Mouse (Mus musculus) hindbrain, embryonic 15.5 days (tissue): Measurements from ENCODE around the gene Gm10190. TPM values are rescaled to one million over a fixed set of nuclear protein-coding genes. Genes with fewer than 3 reads are reported as not detected.
"Not testable (repeated sequence)": the region's sequence is repeated elsewhere in the genome, so short reads cannot be mapped to it uniquely, and the experiment has no call there.

ENCODE experiments used
- ATAC-seq: fragments of 200-750 bp; cut with Nextera tagmentation; 2 replicates; pipeline ENCODE4 v1.8.0; 2017; ENCODE audit warnings: low read depth, moderate number of reproducible peaks, moderate TSS enrichment; ENCODE audit not compliant: low FRiP score
- H3K27ac ChIP-seq: fragments of 300-500 bp; sonication (generic); replicated peaks from 2 replicates; pipeline ENCODE4 v1.5.1; 2015; ENCODE audit warnings: mild to moderate bottlenecking, inconsistent platforms
- H3K27me3 ChIP-seq: fragments of 300-500 bp; sonication (generic); 2 replicates; pipeline ENCODE4 v1.6.1; 2015; ENCODE audit warnings: control low read depth, inconsistent platforms
- H3K36me3 ChIP-seq: fragments of 300-500 bp; sonication (generic); 2 replicates; pipeline ENCODE4 v1.6.1; 2015; ENCODE audit warnings: control low read depth, inconsistent platforms
- H3K4me1 ChIP-seq: fragments of 300-500 bp; sonication (generic); replicated peaks from 2 replicates; pipeline ENCODE4 v1.6.1; 2015; ENCODE audit warnings: control low read depth, inconsistent platforms
- H3K4me2 ChIP-seq: fragments of 300-500 bp; sonication (generic); 2 replicates; pipeline ENCODE4 v1.6.1; 2015; ENCODE audit warnings: moderate library complexity, mild to moderate bottlenecking, inconsistent platforms
- H3K4me3 ChIP-seq: fragments of 300-500 bp; sonication (generic); 2 replicates; pipeline ENCODE4 v1.5.1; 2015; ENCODE audit warnings: mild to moderate bottlenecking, inconsistent platforms
- H3K9ac ChIP-seq: fragments of 300-500 bp; sonication (generic); 2 replicates; pipeline ENCODE4 v1.6.1; 2015; ENCODE audit warnings: inconsistent platforms
- H3K9me3 ChIP-seq: fragments of 300-500 bp; sonication (generic); 2 replicates; pipeline ENCODE4 v1.6.1; 2016; ENCODE audit warnings: control low read depth, inconsistent platforms
- WGBS: fragments of 180-500 bp; shearing (Covaris S2); methylation state at CpG from one replicate; pipeline ENCODE4 v1.1.7; 2015; 5-methylcytosine and 5-hydroxymethylcytosine counted together
- polyA plus RNA-seq: library from polyadenylated mRNA; unstranded; fragments of >200 nt; fragmentation: Nextera tagmentation; extraction: Ambion mirVana; gene quantifications from 2 replicates; pipeline ENCODE4 v1.2.1, GENCODE M21; 2015

Gm10190 gene
- polyA plus RNA-seq = 3.0 and 3.2 TPM in 2 replicates

- ATAC-seq = peak; percentile 98
- H3K36me3 ChIP-seq = no peaks in the 10 kb centered on the region
- H3K9ac ChIP-seq = peak within 1 kb of the TSS; percentile 68
- peak within 1 kb of the TSS; percentile 92 for H3K4me2 ChIP-seq
- H3K9me3 ChIP-seq = no peaks in the 10 kb centered on the region
- H3K4me3 ChIP-seq = peak within 1 kb of the TSS; percentile 55
- 5% methylated on average over 91 of the region's 102 CpGs for WGBS
- peaks cover 15% of the 10 kb centered on the region for H3K4me1 ChIP-seq
- H3K27me3 ChIP-seq = no peaks in the 10 kb centered on the region
- H3K27ac ChIP-seq = peak within 1 kb of the TSS; percentile 85
These were observed at the start of gene Gm10190 for GRCm38 (mm10) chr17:80372989-80373725. Gene Gm10190 (minus strand): TSS chr17:80373541.

- Histone ChIP-seq H3K27ac (no peak overlapping the region), H3K27me3 (no peaks in the 10 kb centered on the region), H3K4me2 (no peak overlapping the region), H3K9ac (no peak overlapping the region), H3K4me3 (no peak overlapping the region), H3K4me1 (no peaks in the 10 kb centered on the region), H3K36me3 (peaks cover 45% of the 10 kb centered on the region), H3K9me3 (no peaks in the 10 kb centered on the region)
- ATAC-seq = no peak
- WGBS = 98% methylated on average over 1 of the region's 1 CpGs
These were observed 47.7 kb upstream of the Gm10190 start for GRCm38 (mm10) chr17:80420998-80421397.

DNA sequence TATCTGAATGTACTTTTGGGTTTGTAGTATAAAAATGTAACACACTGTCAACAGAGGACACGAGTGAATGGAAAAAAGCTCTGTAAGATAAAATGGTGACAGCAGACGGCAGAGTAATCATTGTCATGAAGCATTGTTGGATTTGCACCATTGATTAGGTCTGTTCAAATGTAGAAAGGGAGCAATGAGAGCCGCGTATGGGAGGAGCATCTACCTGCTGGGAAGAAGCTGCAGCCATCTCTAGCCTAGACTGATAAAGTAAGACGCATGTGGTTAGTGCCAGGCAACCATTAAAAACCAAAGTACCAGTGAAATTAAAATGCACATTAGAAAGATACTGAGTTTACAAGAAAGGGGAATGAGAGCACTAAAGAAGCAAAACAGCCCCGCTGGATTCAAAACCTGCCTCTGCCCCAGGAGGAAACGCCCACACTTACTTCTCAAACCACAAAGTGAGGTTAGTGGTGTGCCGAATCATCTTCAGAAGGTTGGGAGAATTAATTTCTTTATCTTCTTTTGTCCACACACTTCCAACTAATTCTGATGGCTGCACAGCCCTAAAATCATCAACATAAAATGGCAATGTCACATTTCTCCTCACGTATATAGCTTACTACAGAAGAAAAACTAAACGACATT lies 45.4 kb upstream of the Gm10190 start:
- H3K9me3 ChIP-seq = no peaks in the 10 kb centered on the region
- H3K27ac ChIP-seq = no peak overlapping the region
- no peak overlapping the region for H3K9ac ChIP-seq
- H3K36me3 ChIP-seq = peaks cover 63% of the 10 kb centered on the region
- H3K4me2 ChIP-seq = no peak overlapping the region
- H3K4me1 ChIP-seq = no peaks in the 10 kb centered on the region
- no peaks in the 10 kb centered on the region for H3K27me3 ChIP-seq
- H3K4me3 ChIP-seq = no peak overlapping the region
- no peak for ATAC-seq
- 77% methylated on average over 10 of the region's 10 CpGs for WGBS

- no peaks in the 10 kb centered on the region for H3K4me1 ChIP-seq
- H3K4me2 ChIP-seq = no peak overlapping the region
- WGBS = 63% methylated on average over 1 of the region's 1 CpGs
- H3K36me3 ChIP-seq = peaks cover 73% of the 10 kb centered on the region
- no peaks in the 10 kb centered on the region for H3K9me3 ChIP-seq
- no peak overlapping the region for H3K9ac ChIP-seq
- H3K4me3 ChIP-seq = no peak overlapping the region
- H3K27ac ChIP-seq = no peak overlapping the region
- no peaks in the 10 kb centered on the region for H3K27me3 ChIP-seq
- peak; percentile 23; the same call in 1 of the 2 replicates for ATAC-seq
These were observed 37.8 kb upstream of the Gm10190 start for GRCm38 (mm10) chr17:80411182-80411581.

DNA sequence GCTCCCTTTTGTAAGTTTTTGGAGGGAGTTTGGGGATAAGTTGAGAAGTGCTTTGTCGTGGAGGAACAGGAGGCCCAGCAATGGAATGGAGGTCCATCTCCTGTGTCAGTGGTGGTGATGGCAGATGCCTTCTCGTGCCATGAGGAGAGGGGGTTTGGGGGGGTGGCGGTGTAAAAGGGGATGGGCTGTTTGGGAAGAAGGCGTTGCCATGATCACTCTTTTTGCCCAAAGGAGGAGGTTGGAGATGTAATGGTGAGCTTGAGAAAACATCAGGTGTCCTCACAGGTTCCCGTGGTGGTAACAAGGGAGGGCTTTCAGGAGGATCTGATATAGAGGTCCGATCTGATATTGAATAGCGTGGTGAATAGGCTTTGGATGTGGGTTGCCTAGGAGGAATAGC lies 24.9 kb upstream of the Gm10190 start:
- no peaks in the 10 kb centered on the region for H3K27me3 ChIP-seq
- H3K36me3 ChIP-seq = peaks cover 38% of the 10 kb centered on the region
- no peak overlapping the region for H3K27ac ChIP-seq
- no peak for ATAC-seq
- H3K9ac ChIP-seq = no peak overlapping the region
- H3K4me3 ChIP-seq = no peak overlapping the region
- no peak overlapping the region for H3K4me2 ChIP-seq
- no peaks in the 10 kb centered on the region for H3K9me3 ChIP-seq
- H3K4me1 ChIP-seq = no peaks in the 10 kb centered on the region
- WGBS = 91% methylated on average over 7 of the region's 7 CpGs

GRCm38 (mm10) chr17:80391423-80392403 lies 18.4 kb upstream of the Gm10190 start:
- H3K4me1 ChIP-seq = peaks cover 9% of the 10 kb centered on the region; the same call in 1 of the 2 replicates
- H3K36me3 ChIP-seq = peaks cover 4% of the 10 kb centered on the region; the same call in 1 of the 2 replicates
- H3K4me3 ChIP-seq = peak overlapping the region; percentile 56
- no peaks in the 10 kb centered on the region for H3K27me3 ChIP-seq
- peak; percentile 90 for ATAC-seq
- 12% methylated on average over 17 of the region's 17 CpGs for WGBS
- peak overlapping the region; percentile 81 for H3K4me2 ChIP-seq
- H3K27ac ChIP-seq = peak overlapping the region; percentile 22; the same call in 1 of the 2 replicates
- H3K9ac ChIP-seq = peak overlapping the region; percentile 32; the same call in 1 of the 2 replicates
- H3K9me3 ChIP-seq = no peaks in the 10 kb centered on the region

- no peaks in the 10 kb centered on the region for H3K27me3 ChIP-seq
- no peak overlapping the region for H3K4me3 ChIP-seq
- H3K4me2 ChIP-seq = no peak overlapping the region
- WGBS = 71% methylated on average over 10 of the region's 10 CpGs
- no peaks in the 10 kb centered on the region for H3K9me3 ChIP-seq
- no peaks in the 10 kb centered on the region for H3K36me3 ChIP-seq
- H3K27ac ChIP-seq = no peak overlapping the region
- peaks cover 9% of the 10 kb centered on the region; the same call in 1 of the 2 replicates for H3K4me1 ChIP-seq
- no peak for ATAC-seq
- H3K9ac ChIP-seq = no peak overlapping the region
These were observed 16.7 kb upstream of the Gm10190 start for GRCm38 (mm10) chr17:80390024-80390423.

DNA sequence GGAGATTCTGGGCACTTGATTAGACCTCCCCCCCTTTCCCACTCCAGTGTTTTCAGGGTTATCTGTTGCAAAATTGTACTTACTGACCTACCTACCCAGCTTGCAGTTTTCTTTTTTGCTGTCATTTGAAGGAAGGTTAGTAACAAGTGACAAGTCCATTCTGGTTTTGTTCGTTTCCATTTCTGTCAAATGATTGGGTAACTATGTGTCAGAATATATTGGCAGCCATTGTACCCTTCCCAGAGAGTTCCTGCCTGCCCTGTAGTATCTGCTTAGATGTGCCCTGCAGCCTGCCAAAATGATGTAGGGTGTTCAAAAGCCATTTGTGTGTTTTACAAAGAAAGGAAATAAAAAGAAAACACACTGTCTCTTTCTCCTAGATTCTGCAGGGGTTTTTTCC lies 12.3 kb upstream of the Gm10190 start:
- Histone ChIP-seq H3K27me3 (no peaks in the 10 kb centered on the region), H3K9ac (no peak overlapping the region), H3K4me1 (no peaks in the 10 kb centered on the region), H3K36me3 (no peaks in the 10 kb centered on the region), H3K27ac (no peak overlapping the region), H3K9me3 (no peaks in the 10 kb centered on the region), H3K4me3 (no peak overlapping the region), H3K4me2 (no peak overlapping the region)
- WGBS = 71% methylated on average over 1 of the region's 1 CpGs
- ATAC-seq = no peak

GRCm38 (mm10) chr17:80378386-80378785 lies 5.0 kb upstream of the Gm10190 start:
- H3K4me1 ChIP-seq, H3K4me2 ChIP-seq, H3K27me3 ChIP-seq, H3K9me3 ChIP-seq, ATAC-seq, H3K4me3 ChIP-seq, H3K27ac ChIP-seq, H3K36me3 ChIP-seq, H3K9ac ChIP-seq: not testable (repeated sequence)

GRCm38 (mm10) chr17:80373726-80374096 lies 370 bp upstream of the Gm10190 start:
- peak overlapping the region; percentile 68 for H3K9ac ChIP-seq
- WGBS = 15% methylated on average over 29 of the region's 29 CpGs
- H3K27ac ChIP-seq = peak overlapping the region; percentile 85
- no peaks in the 10 kb centered on the region for H3K36me3 ChIP-seq
- H3K4me1 ChIP-seq = peaks cover 15% of the 10 kb centered on the region
- H3K9me3 ChIP-seq = no peaks in the 10 kb centered on the region
- peak overlapping the region; percentile 55 for H3K4me3 ChIP-seq
- H3K27me3 ChIP-seq = no peaks in the 10 kb centered on the region
- H3K4me2 ChIP-seq = peak overlapping the region; percentile 92
- ATAC-seq = peak; percentile 87

DNA sequence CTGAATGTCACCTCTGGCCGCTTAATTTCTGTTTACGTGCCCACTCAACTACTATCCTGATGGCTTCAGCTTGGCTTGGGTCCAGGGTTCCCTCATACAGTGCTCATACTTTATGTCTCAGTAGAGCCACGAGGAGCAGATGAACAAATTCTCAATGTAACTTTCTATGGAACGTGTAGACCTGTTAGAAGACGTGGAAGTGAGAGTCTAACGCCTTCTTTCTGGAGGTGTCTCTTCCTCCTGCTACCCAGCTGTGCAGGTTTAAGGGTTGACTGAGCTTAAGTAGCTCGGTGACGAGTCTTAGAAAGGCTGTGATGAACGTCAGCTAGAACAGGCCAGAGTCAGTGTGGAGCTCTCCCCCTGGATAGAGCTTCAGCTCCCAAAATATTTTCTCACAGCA lies 4.7 kb downstream of the Gm10190 start:
- Histone ChIP-seq H3K4me3 (no peak overlapping the region), H3K4me1 (peaks cover 9% of the 10 kb centered on the region), H3K9me3 (no peaks in the 10 kb centered on the region), H3K27ac (no peak overlapping the region), H3K9ac (no peak overlapping the region), H3K36me3 (no peaks in the 10 kb centered on the region), H3K4me2 (no peak overlapping the region), H3K27me3 (no peaks in the 10 kb centered on the region)
- ATAC-seq = no peak
- WGBS = 79% methylated on average over 9 of the region's 9 CpGs
